ENCODE assay signal across 10 mouse cellular contexts in genomic region chr17:28144241-28144640, GRCm38 (mm10). TPM values are rescaled to one million over a fixed set of nuclear protein-coding genes. Genes with fewer than 3 reads are reported as not detected.
A peak's percentile ranks its signal among the peaks of the same experiment; 100 is the strongest.
DNase-seq lines count a peak whose midpoint lies in the region; ATAC-seq and TF ChIP-seq lines count a peak whose summit lies in the region.
"Had no signal": no experiment of that assay in that cellular context is flagged by ENCODE, and none has a peak within 500 bp of the region (broad histone marks: within the 10 kb centered on the region; RNA-seq: fewer than 3 reads in every experiment).

No protein-coding gene starts in this region.

- no peak overlapping the region for H3K9ac ChIP-seq in stomach, embryonic 14.5 days (replicated peaks; ENCODE audit: low read depth, low read length)
- no peak overlapping the region for H3K9ac ChIP-seq in stomach, postnatal 0 days (ENCODE audit: low read length)
- H3K9ac ChIP-seq in liver, embryonic 13.5 days, result no peak overlapping the region

- 8% methylated on average over 6 of the region's 6 CpGs for WGBS in heart, embryonic 10.5 days
- WGBS in stomach, embryonic 14.5 days, result 16% methylated on average over 6 of the region's 6 CpGs
- WGBS in stomach, postnatal 0 days, result 34% methylated on average over 6 of the region's 6 CpGs
- 13% methylated on average over 6 of the region's 6 CpGs for WGBS in liver, embryonic 13.5 days (ENCODE audit: insufficient replicate concordance)

- TF ChIP-seq EP300 in stomach, postnatal 0 days (optimal IDR thresholded peaks at IDR 0.05), result no peak

- peaks cover 74% of the 10 kb centered on the region for H3K4me1 ChIP-seq in heart, embryonic 10.5 days
- H3K4me1 ChIP-seq in stomach, embryonic 14.5 days (ENCODE audit: control insufficient read depth, insufficient read depth, low read length), result peaks cover 18% of the 10 kb centered on the region
- peaks cover 5% of the 10 kb centered on the region; the same call in 1 of the 2 replicates for H3K4me1 ChIP-seq in stomach, postnatal 0 days (replicated peaks; ENCODE audit: control insufficient read depth, insufficient read depth)
- H3K4me1 ChIP-seq in liver, embryonic 13.5 days (replicated peaks), result peaks cover 27% of the 10 kb centered on the region

- H3K36me3 ChIP-seq in heart, embryonic 10.5 days, result no peaks in the 10 kb centered on the region
- no peaks in the 10 kb centered on the region for H3K36me3 ChIP-seq in stomach, embryonic 14.5 days (ENCODE audit: control insufficient read depth, insufficient read depth, low read length)
- no peaks in the 10 kb centered on the region for H3K36me3 ChIP-seq in stomach, postnatal 0 days (ENCODE audit: control insufficient read depth, insufficient read depth, low read length)
- no peaks in the 10 kb centered on the region for H3K36me3 ChIP-seq in liver, embryonic 13.5 days

- TF ChIP-seq CTCF in stomach, postnatal 0 days (IDR thresholded peaks at IDR 0.05; ENCODE audit: low read depth), result no peak

- DNase-seq in heart, embryonic 10.5 days (ENCODE audit: low spot score), result no peak
- no peak for DNase-seq in heart, adult 8-10 months (ENCODE audit: low spot score)
- no peak for DNase-seq in stomach, postnatal 0 days (ENCODE audit: low spot score)
- DNase-seq in liver, embryonic 13.5 days, result no peak
- no peak for DNase-seq in adrenal gland, postnatal 14 days
- no peak for DNase-seq in cerebellum, postnatal 25 days
- DNase-seq in layer of hippocampus, adult 8-10 months (ENCODE audit: low spot score in 2 of 2), result no peak
- DNase-seq: gastrocnemius, postnatal 10 days; spleen, adult 18-20 months had no signal

- H3K4me3 ChIP-seq in heart, embryonic 10.5 days, result peak overlapping the region; percentile 76
- H3K4me3 ChIP-seq in stomach, embryonic 14.5 days (ENCODE audit: low read depth, low read length), result no peak overlapping the region
- H3K4me3 ChIP-seq in stomach, postnatal 0 days (ENCODE audit: low read depth, low read length), result no peak overlapping the region
- no peak overlapping the region for H3K4me3 ChIP-seq in liver, embryonic 13.5 days (replicated peaks)

- peaks cover 93% of the 10 kb centered on the region for H3K27me3 ChIP-seq in heart, embryonic 10.5 days (ENCODE audit: insufficient read depth, poor library complexity, severe bottlenecking)
- no peaks in the 10 kb centered on the region for H3K27me3 ChIP-seq in stomach, embryonic 14.5 days (ENCODE audit: control insufficient read depth, insufficient read depth, low read length)
- H3K27me3 ChIP-seq in stomach, postnatal 0 days (ENCODE audit: control insufficient read depth, insufficient read depth, low read length), result peaks cover 2% of the 10 kb centered on the region; the same call in 1 of the 2 replicates
- H3K27me3 ChIP-seq in liver, embryonic 13.5 days, result peaks cover 97% of the 10 kb centered on the region

- H3K9me3 ChIP-seq in heart, embryonic 10.5 days, result no peaks in the 10 kb centered on the region
- no peaks in the 10 kb centered on the region for H3K9me3 ChIP-seq in stomach, embryonic 14.5 days (ENCODE audit: control insufficient read depth, low read depth, low read length)
- no peaks in the 10 kb centered on the region for H3K9me3 ChIP-seq in stomach, postnatal 0 days (ENCODE audit: control insufficient read depth, low read length)
- H3K9me3 ChIP-seq in liver, embryonic 13.5 days (replicated peaks), result no peaks in the 10 kb centered on the region

- peak overlapping the region; percentile 3; the same call in 1 of the 2 replicates for H3K27ac ChIP-seq in heart, embryonic 10.5 days
- no peak overlapping the region for H3K27ac ChIP-seq in stomach, embryonic 14.5 days (ENCODE audit: low read length)
- no peak overlapping the region for H3K27ac ChIP-seq in stomach, postnatal 0 days (replicated peaks)
- H3K27ac ChIP-seq in liver, embryonic 13.5 days, result no peak overlapping the region

- H3K4me2 ChIP-seq in stomach, embryonic 14.5 days (replicated peaks; ENCODE audit: low read depth, low read length), result peak overlapping the region; percentile 94
- H3K4me2 ChIP-seq in stomach, postnatal 0 days (replicated peaks; ENCODE audit: low read depth), result no peak overlapping the region
- H3K4me2 ChIP-seq in liver, embryonic 13.5 days, result peak overlapping the region; percentile 71

- no peak for ATAC-seq in stomach, embryonic 14.5 days (ENCODE audit: insufficient number of reproducible peaks, insufficient read depth, low FRiP score, low read depth)
- ATAC-seq in stomach, postnatal 0 days (ENCODE audit: low FRiP score, low TSS enrichment), result no peak
- ATAC-seq in liver, embryonic 13.5 days (ENCODE audit: low read depth), result no peak

RNA-seq across cellular contexts. Expression of gene Scube3, which starts 2.3 kb away (rescaled TPM):
- polyA plus RNA-seq in heart, embryonic 10.5 days (2016; fragmentation: Nextera tagmentation; extraction: Ambion mirVana), result 2.1 and 5.5 TPM in 2 replicates
- total RNA-seq in heart, adult 8-10 months (2022), result under 1 TPM; 0.28 to 0.80 (median 0.54) TPM
- polyA plus RNA-seq in stomach, embryonic 14.5 days (2014; fragmentation: Nextera tagmentation; extraction: Ambion mirVana), result 3.3 and 4.8 TPM in 2 replicates
- 0.48 and 0.64 TPM in 2 replicates for polyA plus RNA-seq in stomach, postnatal 0 days (2015; fragmentation: Nextera tagmentation; extraction: Ambion mirVana)
- polyA plus RNA-seq in liver, embryonic 13.5 days (2015; fragmentation: Nextera tagmentation; extraction: Ambion mirVana), result 0.29 and 0.38 TPM in 2 replicates
- total RNA-seq in adrenal gland, postnatal 14 days (2021), result 10.9 and 11.9 TPM in 2 replicates
- 1 to 10 TPM; 1.1 to 1.3 (median 1.2) TPM for total RNA-seq in layer of hippocampus, adult 8-10 months (2022)

RNA-seq across cellular contexts. Expression of gene Zfp523, which starts 32.7 kb away (rescaled TPM):
- polyA plus RNA-seq in heart, embryonic 10.5 days (2016; fragmentation: Nextera tagmentation; extraction: Ambion mirVana), result 28.1 and 34.2 TPM in 2 replicates
- 10 to 100 TPM; 12.2 to 18.5 (median 14.2) TPM for total RNA-seq in heart, adult 8-10 months (2022)
- polyA plus RNA-seq in stomach, embryonic 14.5 days (2014; fragmentation: Nextera tagmentation; extraction: Ambion mirVana), result 32.5 and 37.3 TPM in 2 replicates
- 17.2 and 18.1 TPM in 2 replicates for polyA plus RNA-seq in stomach, postnatal 0 days (2015; fragmentation: Nextera tagmentation; extraction: Ambion mirVana)
- polyA plus RNA-seq in liver, embryonic 13.5 days (2015; fragmentation: Nextera tagmentation; extraction: Ambion mirVana), result 5.6 and 5.9 TPM in 2 replicates
- total RNA-seq in adrenal gland, postnatal 14 days (2021), result 36.8 and 43.4 TPM in 2 replicates
- 100 to 1,000 TPM in 2 of 4 experiments, 10 to 100 TPM in 2; 91.9 to 107 (median 101) TPM for total RNA-seq in layer of hippocampus, adult 8-10 months (2022)
